In the genomic region with DNA sequence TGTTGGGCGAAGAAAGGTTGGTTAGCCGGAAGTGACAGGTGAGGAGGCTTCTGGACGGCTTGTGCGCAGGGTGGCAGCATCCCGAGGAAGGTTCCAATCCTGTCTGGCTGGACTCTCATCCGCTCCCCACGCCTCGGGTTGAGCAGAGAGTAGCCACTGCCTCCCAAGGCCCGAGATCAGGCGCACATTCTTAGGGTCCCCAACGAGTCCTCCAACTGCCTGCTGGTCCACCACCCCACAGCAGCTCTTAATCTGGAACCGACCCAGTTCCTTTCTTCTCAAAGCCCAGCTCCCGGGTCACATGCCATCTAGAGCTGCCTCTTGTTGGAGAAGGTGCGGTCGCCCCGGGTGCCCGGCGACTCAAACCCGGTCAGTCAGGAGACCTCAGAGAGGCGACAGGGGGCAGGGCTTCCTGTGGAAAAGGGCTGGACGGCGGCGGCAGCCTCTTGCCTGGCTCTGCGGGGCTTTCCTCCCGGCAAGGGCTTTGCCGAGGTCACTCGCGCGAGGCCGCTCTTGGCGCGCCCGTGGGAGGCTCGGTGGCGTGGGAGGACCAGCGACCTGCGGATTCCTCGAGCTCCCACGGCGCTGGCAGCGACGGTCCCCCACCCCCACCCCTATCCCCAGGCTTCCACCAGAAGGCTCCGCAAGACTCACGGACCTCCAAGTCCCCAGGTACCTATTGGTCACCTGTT, we compare ENCODE assay signal across 8 mouse cellular contexts. TPM values are rescaled to one million over a fixed set of nuclear protein-coding genes. Genes with fewer than 3 reads are reported as not detected.
DNase-seq lines count a peak whose midpoint lies in the region; ATAC-seq and TF ChIP-seq lines count a peak whose summit lies in the region.

Gene Tifa (plus strand): TSS at position 306 of the 692 bp plus-strand sequence.

- DNase-seq in G1E (ENCODE audit: low spot score) = peak; percentile 32
- DNase-seq in heart, postnatal 25 days (ENCODE audit: low spot score) = peak; percentile 62
- DNase-seq in large intestine, adult 2 months (ENCODE audit: low read depth, low spot score) = no peak
- DNase-seq in thymus, adult 18-20 months = peak; percentile 27 to 39

- peak within 1 kb of the TSS; percentile 70 for H3K9ac ChIP-seq in forebrain, embryonic 13.5 days
- peak within 1 kb of the TSS; percentile 46 for H3K9ac ChIP-seq in lung, embryonic 15.5 days
- peak within 1 kb of the TSS; percentile 51 for H3K9ac ChIP-seq in neural tube, embryonic 15.5 days (replicated peaks)

- no peaks in the 10 kb centered on the region for H3K9me3 ChIP-seq in G1E (replicated peaks)
- H3K9me3 ChIP-seq in forebrain, embryonic 13.5 days (replicated peaks) = no peaks in the 10 kb centered on the region
- H3K9me3 ChIP-seq in lung, embryonic 15.5 days = no peaks in the 10 kb centered on the region
- H3K9me3 ChIP-seq in neural tube, embryonic 15.5 days (replicated peaks) = no peaks in the 10 kb centered on the region

- under 1% methylated on average over 34 of the region's 44 CpGs for WGBS in forebrain, embryonic 13.5 days
- WGBS in large intestine, adult 2 months = 2% methylated on average over 44 of the region's 44 CpGs
- WGBS in lung, embryonic 15.5 days = under 1% methylated on average over 44 of the region's 44 CpGs
- WGBS in neural tube, embryonic 15.5 days = under 1% methylated on average over 44 of the region's 44 CpGs

- intact Hi-C loops in heart, postnatal 25 days (cut with DNase I) = loop anchor here (5.0 kb wide), 1 partner anchor 48 kb away; the partner anchor contains the start of gene Ap1ar

- TF ChIP-seq CTCF in G1E (IDR thresholded peaks at IDR 0.05; ENCODE audit: low read depth, low read length) = no peak

- H3K4me1 ChIP-seq in G1E (ENCODE audit: insufficient read depth, low read depth, low read length) = peaks cover 34% of the 10 kb centered on the region
- H3K4me1 ChIP-seq in forebrain, embryonic 13.5 days = peaks cover 19% of the 10 kb centered on the region
- H3K4me1 ChIP-seq in lung, embryonic 15.5 days = peaks cover 10% of the 10 kb centered on the region
- peaks cover 22% of the 10 kb centered on the region for H3K4me1 ChIP-seq in neural tube, embryonic 15.5 days

- no peak within 1 kb of the TSS for H3K27ac ChIP-seq in forebrain, embryonic 13.5 days
- H3K27ac ChIP-seq in lung, embryonic 15.5 days = no peak within 1 kb of the TSS
- peak within 1 kb of the TSS; percentile 30; the same call in 1 of the 2 replicates for H3K27ac ChIP-seq in neural tube, embryonic 15.5 days (replicated peaks)

- peak within 1 kb of the TSS; percentile 90 for H3K4me2 ChIP-seq in forebrain, embryonic 13.5 days
- H3K4me2 ChIP-seq in lung, embryonic 15.5 days = peak within 1 kb of the TSS; percentile 86
- peak within 1 kb of the TSS; percentile 98 for H3K4me2 ChIP-seq in neural tube, embryonic 15.5 days

- no peak for ATAC-seq in G1E (ENCODE audit: extremely low read depth, insufficient number of reproducible peaks, low FRiP score, poor library complexity, severe bottlenecking)
- peak; percentile 59 for ATAC-seq in cerebellum, adult (ENCODE audit: insufficient number of reproducible peaks, low FRiP score, low TSS enrichment)
- peak; percentile 54 for ATAC-seq in forebrain, embryonic 13.5 days
- peak; percentile 66 for ATAC-seq in lung, embryonic 15.5 days (ENCODE audit: borderline replicate concordance, extremely low read depth, low FRiP score, low TSS enrichment)
- ATAC-seq in neural tube, embryonic 15.5 days (ENCODE audit: low FRiP score) = peak; percentile 48; the same call in 1 of the 2 replicates

- peak within 1 kb of the TSS; percentile 71 for H3K4me3 ChIP-seq in G1E (ENCODE audit: low read depth, low read length)
- peak within 1 kb of the TSS; percentile 60 for H3K4me3 ChIP-seq in forebrain, embryonic 13.5 days
- H3K4me3 ChIP-seq in lung, embryonic 15.5 days = peak within 1 kb of the TSS; percentile 63
- H3K4me3 ChIP-seq in neural tube, embryonic 15.5 days (replicated peaks) = peak within 1 kb of the TSS; percentile 53

- peaks cover 13% of the 10 kb centered on the region for H3K27me3 ChIP-seq in G1E (ENCODE audit: insufficient read depth, low read length)
- peaks cover 46% of the 10 kb centered on the region for H3K27me3 ChIP-seq in forebrain, embryonic 13.5 days
- peaks cover 17% of the 10 kb centered on the region; the same call in 1 of the 2 replicates for H3K27me3 ChIP-seq in lung, embryonic 15.5 days
- H3K27me3 ChIP-seq in neural tube, embryonic 15.5 days (replicated peaks) = peaks cover 36% of the 10 kb centered on the region

- H3K36me3 ChIP-seq in G1E (replicated peaks) = no peaks in the 10 kb centered on the region
- no peaks in the 10 kb centered on the region for H3K36me3 ChIP-seq in forebrain, embryonic 13.5 days (ENCODE audit: poor library complexity, severe bottlenecking)
- no peaks in the 10 kb centered on the region for H3K36me3 ChIP-seq in lung, embryonic 15.5 days
- H3K36me3 ChIP-seq in neural tube, embryonic 15.5 days = no peaks in the 10 kb centered on the region

RNA-seq across cellular contexts. Expression of gene Tifa, which starts in this region (rescaled TPM):
- total RNA-seq in G1E (2014; fragmentation: Nextera tagmentation) (19.5 and 20.1 TPM in 2 replicates), G1E (2017) (6.2 and 7.4 TPM in 2 replicates)
- polyA plus RNA-seq in G1E (2012) = 11.5 and 12.8 TPM in 2 replicates
- polyA plus RNA-seq in forebrain, embryonic 13.5 days (2015; fragmentation: Nextera tagmentation; extraction: Ambion mirVana) = 4.9 and 5.0 TPM in 2 replicates
- 1 to 10 TPM; 2.0 to 2.2 TPM for total RNA-seq in heart, postnatal 25 days (2021)
- 34.3 and 58.1 TPM in 2 replicates for polyA plus RNA-seq in large intestine, adult 2 months (2012; rRNA removed)
- polyA plus RNA-seq in lung, embryonic 15.5 days (2015; fragmentation: Nextera tagmentation; extraction: Ambion mirVana) = 4.9 and 6.1 TPM in 2 replicates
- 3.6 and 6.0 TPM in 2 replicates for polyA plus RNA-seq in neural tube, embryonic 15.5 days (2015; fragmentation: Nextera tagmentation; extraction: Ambion mirVana)
